Mouse (Mus musculus) thymus, adult 2 months (tissue): ENCODE results near the gene Tmem9.

Experiments
- CTCF ChIP-seq: fragments of 200-500 bp; IDR thresholded peaks from 2 replicates; pipeline ENCODE4 v1.5.1; 2012; ENCODE audit warnings: mild to moderate bottlenecking, control low read depth, low read length, moderate library complexity, borderline replicate concordance; ENCODE audit not compliant: control insufficient read depth, poor library complexity, insufficient read depth; ENCODE audit errors: extremely low read depth
- POLR2A ChIP-seq: fragments of 200-500 bp; IDR thresholded peaks from 2 replicates; pipeline ENCODE4 v1.6.1; 2012; ENCODE audit warnings: mild to moderate bottlenecking, low read length, control low read depth, moderate library complexity; ENCODE audit not compliant: control insufficient read depth, poor library complexity, insufficient read depth; ENCODE audit errors: extremely low read depth

- TF ChIP-seq CTCF (no peak), POLR2A (no peak)
These were observed 25.0 kb downstream of the Tmem9 start for GRCm38 (mm10) chr1:136032961-136033360.
